Mouse (Mus musculus): Measurements from ENCODE around the gene Cltc. TPM values are rescaled to one million over a fixed set of nuclear protein-coding genes. Genes with fewer than 3 reads are reported as not detected.

Cltc gene
- polyA plus RNA-seq, 1 experiment from 2014 or later: 106 TPM

DNA sequence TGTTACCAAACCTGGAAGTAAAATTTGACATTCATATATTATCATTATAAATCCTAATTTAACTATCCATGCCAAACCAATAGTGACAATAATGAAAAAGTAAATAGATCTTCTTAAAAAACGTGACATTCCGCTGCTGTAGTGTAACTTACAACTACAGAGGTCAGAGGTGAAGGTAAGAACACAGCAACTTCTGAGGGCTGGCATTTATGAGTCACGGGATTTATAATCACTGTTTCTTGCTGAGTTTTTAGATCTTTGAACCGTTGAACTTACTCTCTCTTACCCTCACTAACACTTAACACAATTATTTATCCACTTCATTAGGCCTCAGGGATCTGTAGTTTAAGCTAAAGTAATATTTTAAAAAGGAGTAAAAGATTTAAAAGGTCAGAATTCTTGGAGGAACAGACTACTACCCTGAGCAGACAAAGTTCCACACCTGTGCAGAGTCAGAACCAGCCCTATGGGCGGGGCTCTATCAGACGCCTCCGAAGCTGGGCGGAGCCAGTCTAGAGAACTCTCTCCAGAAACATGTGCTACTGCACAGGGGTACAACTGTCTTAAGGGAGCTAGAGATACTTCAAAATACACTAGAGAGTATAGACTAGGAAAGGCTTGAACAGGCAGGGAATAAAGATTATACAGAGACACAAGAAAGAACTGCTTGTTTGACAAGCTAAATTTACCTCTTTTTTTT lies 19.9 kb downstream of the Cltc start:
- WGBS: 88% methylated on average over 8 of the region's 8 CpGs
- no peak for ATAC-seq
- Histone ChIP-seq H3K36me3 (ENCODE audit: poor library complexity, severe bottlenecking) (peaks cover 6% of the 10 kb centered on the region), H3K4me3 (no peak overlapping the region), H3K9ac (no peak overlapping the region), H3K9me3 (replicated peaks) (no peaks in the 10 kb centered on the region), H3K4me1 (no peaks in the 10 kb centered on the region), H3K27ac (no peak overlapping the region), H3K4me2 (no peak overlapping the region), H3K27me3 (no peaks in the 10 kb centered on the region)

DNA sequence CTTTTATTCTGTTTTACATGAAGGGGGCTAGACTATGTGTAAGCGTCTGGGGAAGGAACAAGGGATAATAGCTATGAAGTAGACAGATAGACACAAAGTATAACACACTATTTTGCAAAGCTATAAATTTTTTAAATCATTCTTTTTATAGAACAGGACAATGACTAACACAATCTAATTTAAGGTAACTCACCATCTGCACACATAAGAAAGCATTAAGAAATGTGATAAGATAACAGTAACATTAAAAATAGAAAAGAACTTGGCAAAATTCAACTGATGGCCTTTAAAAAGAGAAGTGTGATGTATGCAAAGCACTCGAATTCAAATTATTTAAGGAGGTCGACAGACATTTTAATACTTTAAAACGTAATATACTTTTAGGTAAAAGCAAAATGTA lies 22.4 kb downstream of the Cltc start:
- Histone ChIP-seq H3K4me1 (no peaks in the 10 kb centered on the region), H3K9ac (no peak overlapping the region), H3K4me2 (no peak overlapping the region), H3K4me3 (no peak overlapping the region), H3K36me3 (ENCODE audit: poor library complexity, severe bottlenecking) (peaks cover 24% of the 10 kb centered on the region), H3K27me3 (no peaks in the 10 kb centered on the region), H3K9me3 (replicated peaks) (no peaks in the 10 kb centered on the region), H3K27ac (no peak overlapping the region)
- no peak for ATAC-seq
- 95% methylated on average over 4 of the region's 4 CpGs for WGBS

DNA sequence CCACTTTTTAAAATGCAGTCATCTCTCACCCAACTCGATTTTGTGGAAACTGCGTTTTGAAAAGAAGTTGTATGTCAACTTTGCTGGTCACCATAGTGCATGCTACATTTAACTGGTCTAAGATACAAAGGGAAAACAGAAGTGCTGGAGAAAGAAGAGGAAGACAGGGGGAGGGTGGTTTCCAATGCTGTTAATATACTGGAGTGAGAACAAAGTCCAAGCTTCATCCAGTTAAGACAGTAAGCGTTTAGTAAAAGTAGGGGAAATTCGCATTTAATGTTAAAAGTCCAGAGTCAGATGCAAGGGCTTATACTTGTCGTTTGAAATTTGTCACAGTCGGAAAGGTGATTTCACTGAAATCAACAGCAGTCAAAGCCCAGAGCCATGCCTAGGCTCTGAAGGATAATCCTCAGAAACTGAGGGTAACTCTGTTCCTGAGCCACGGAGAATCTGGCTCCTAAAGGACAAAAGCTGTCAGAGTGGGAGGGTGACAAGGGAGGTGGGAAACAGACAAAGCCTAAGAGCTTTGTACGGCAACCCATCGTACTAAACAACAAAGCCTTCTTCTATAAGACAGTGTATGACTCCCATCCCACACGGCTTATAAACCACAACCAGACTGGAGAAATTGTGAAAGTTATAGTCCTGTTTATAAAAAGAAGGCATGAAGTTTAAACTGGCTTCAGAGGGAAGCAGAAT lies 23.0 kb downstream of the Cltc start:
- WGBS: 74% methylated on average over 10 of the region's 10 CpGs
- peaks cover 28% of the 10 kb centered on the region for H3K36me3 ChIP-seq (ENCODE audit: poor library complexity, severe bottlenecking)
- no peak overlapping the region for H3K9ac ChIP-seq
- no peaks in the 10 kb centered on the region for H3K4me1 ChIP-seq
- H3K27me3 ChIP-seq: no peaks in the 10 kb centered on the region
- no peak overlapping the region for H3K27ac ChIP-seq
- no peak overlapping the region for H3K4me2 ChIP-seq
- no peaks in the 10 kb centered on the region for H3K9me3 ChIP-seq (replicated peaks)
- H3K4me3 ChIP-seq: no peak overlapping the region
- no peak for ATAC-seq

DNA sequence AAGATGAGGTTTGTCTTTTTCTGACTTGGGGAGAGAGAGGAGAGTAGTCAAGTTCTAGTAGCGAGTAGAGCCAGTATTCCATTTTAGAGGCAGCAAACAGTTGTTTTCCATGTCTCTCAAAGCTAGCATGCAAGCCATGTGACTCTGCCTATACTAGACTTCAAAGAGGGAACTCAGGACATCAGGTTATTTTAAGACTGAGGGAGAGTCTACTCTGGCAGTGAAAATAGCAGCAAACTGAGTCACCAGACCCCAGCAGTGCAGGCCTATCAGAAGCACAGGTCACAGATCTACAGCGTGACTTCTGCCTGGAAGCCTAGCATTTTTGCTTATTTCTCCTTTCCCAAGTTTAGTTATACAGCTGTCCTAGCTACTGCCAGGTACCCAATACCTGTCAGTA lies 25.9 kb downstream of the Cltc start:
- Histone ChIP-seq H3K36me3 (ENCODE audit: poor library complexity, severe bottlenecking) (peaks cover 43% of the 10 kb centered on the region), H3K27me3 (no peaks in the 10 kb centered on the region), H3K27ac (no peak overlapping the region), H3K9ac (no peak overlapping the region), H3K9me3 (replicated peaks) (no peaks in the 10 kb centered on the region), H3K4me2 (no peak overlapping the region), H3K4me3 (no peak overlapping the region), H3K4me1 (no peaks in the 10 kb centered on the region)
- WGBS: 91% methylated on average over 2 of the region's 2 CpGs
- no peak for ATAC-seq

DNA sequence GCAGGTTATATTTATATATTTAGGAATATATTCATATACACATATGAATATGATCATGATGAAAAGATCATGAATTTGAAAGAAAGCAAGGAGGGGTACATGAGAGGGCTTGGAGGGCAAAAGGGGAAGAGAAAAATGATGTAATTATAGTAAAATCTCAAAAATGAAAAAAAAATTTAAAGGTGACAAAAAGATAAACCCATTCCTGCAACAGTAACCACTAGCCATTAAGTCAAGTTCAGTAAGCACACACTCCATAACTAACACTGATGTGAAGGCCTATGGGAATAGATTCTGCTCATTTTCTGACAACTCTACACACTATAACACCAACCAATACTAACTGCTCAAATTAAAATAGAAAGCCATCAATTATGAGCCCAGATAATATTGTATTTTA lies 31.8 kb downstream of the Cltc start:
- no peak overlapping the region for H3K4me2 ChIP-seq
- no peak for ATAC-seq
- no peak overlapping the region for H3K27ac ChIP-seq
- no peaks in the 10 kb centered on the region for H3K27me3 ChIP-seq
- H3K9me3 ChIP-seq (replicated peaks): no peaks in the 10 kb centered on the region
- H3K4me1 ChIP-seq: no peaks in the 10 kb centered on the region
- H3K9ac ChIP-seq: no peak overlapping the region
- peaks cover 57% of the 10 kb centered on the region for H3K36me3 ChIP-seq (ENCODE audit: poor library complexity, severe bottlenecking)
- no peak overlapping the region for H3K4me3 ChIP-seq

DNA sequence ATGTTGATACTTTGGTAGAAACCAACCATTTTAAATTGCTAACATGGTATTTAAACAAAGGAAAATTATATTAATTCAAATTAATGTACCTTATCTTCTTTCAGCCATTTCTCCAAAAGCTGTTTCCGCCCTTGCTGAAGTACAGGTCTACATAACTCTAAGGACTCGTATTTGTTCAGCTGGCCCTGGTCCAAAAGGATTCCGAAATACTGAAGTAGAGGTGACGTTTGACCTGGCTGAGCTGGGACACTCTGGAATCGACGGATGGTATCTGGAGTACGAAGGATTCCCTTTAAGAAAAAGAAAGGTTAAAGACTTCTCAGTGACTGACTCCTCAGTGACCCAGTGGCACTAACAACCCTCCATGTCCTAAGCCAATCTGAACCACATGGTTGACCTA lies 32.4 kb downstream of the Cltc start:
- H3K4me2 ChIP-seq: no peak overlapping the region
- no peak overlapping the region for H3K27ac ChIP-seq
- H3K4me3 ChIP-seq: no peak overlapping the region
- no peaks in the 10 kb centered on the region for H3K4me1 ChIP-seq
- whole genome bisulfite sequencing: 91% methylated on average over 7 of the region's 7 CpGs
- no peaks in the 10 kb centered on the region for H3K27me3 ChIP-seq
- H3K36me3 ChIP-seq (ENCODE audit: poor library complexity, severe bottlenecking): peaks cover 59% of the 10 kb centered on the region
- no peaks in the 10 kb centered on the region for H3K9me3 ChIP-seq (replicated peaks)
- H3K9ac ChIP-seq: no peak overlapping the region
- no peak for ATAC-seq

DNA sequence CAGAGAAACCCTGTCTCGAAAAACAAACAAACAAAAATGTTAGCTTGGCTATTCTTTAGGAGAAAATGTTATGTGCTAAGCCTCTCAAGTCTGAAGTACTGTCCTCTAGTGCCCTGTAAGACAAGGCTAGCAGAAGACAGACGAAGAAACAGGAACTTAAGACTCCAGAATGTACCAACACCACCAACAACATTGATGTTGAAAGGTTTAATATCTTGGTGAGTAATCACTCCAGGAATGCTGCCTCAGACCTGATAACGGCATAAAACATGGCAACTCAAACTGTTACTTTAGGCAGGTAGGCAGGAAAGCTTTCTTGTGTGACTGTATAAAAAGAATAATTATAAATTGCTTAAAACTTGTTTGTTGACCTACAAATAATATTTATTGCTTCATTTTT lies 33.4 kb downstream of the Cltc start:
- no peak for ATAC-seq
- 95% methylated on average over 3 of the region's 3 CpGs for WGBS
- no peaks in the 10 kb centered on the region for H3K9me3 ChIP-seq (replicated peaks)
- H3K27ac ChIP-seq: no peak overlapping the region
- no peak overlapping the region for H3K9ac ChIP-seq
- no peak overlapping the region for H3K4me2 ChIP-seq
- peaks cover 61% of the 10 kb centered on the region for H3K36me3 ChIP-seq (ENCODE audit: poor library complexity, severe bottlenecking)
- H3K27me3 ChIP-seq: no peaks in the 10 kb centered on the region
- no peaks in the 10 kb centered on the region for H3K4me1 ChIP-seq
- no peak overlapping the region for H3K4me3 ChIP-seq

DNA sequence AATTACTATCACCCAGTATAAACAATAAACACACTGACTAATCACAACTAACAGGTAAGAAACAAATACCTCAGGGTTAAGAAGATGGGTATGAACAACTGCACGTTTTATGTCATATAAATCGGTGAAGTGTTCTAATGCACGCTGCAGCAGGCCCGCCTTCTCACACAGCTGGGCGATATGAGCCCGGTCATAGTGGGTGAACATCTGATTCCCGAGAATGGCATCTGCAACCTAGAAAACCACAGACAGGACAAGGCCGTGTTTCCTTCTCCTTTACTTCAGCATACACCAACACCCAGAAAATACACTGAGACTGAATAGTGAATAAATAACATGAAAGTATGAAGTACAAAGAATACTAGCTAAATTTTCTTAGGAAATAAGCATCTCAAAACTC lies 38.0 kb downstream of the Cltc start:
- Histone ChIP-seq H3K36me3 (ENCODE audit: poor library complexity, severe bottlenecking) (peaks cover 66% of the 10 kb centered on the region), H3K27ac (no peak overlapping the region), H3K9me3 (replicated peaks) (no peaks in the 10 kb centered on the region), H3K9ac (no peak overlapping the region), H3K27me3 (no peaks in the 10 kb centered on the region), H3K4me2 (no peak overlapping the region), H3K4me1 (no peaks in the 10 kb centered on the region), H3K4me3 (no peak overlapping the region)
- 94% methylated on average over 8 of the region's 8 CpGs for WGBS
- no peak for ATAC-seq

DNA sequence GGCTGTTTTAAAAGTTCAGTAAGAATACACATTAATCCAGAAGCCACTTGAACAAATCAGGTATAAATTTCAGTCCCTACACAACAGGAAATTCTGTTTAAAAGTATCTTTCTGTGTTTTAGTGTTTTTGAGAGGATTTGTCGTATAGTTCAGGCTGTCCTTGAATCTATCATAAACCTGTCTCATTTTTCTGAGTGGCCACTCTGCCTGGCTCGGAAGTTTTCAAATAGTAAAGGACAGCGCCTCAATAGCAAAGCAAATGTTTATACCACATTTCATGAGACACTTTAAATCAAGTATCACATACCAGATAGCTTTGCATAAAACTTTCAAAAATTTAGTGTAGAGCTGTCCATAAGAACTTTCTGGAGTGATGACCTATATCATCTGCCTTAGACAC lies 39.0 kb downstream of the Cltc start:
- 98% methylated on average over 3 of the region's 3 CpGs for WGBS
- no peaks in the 10 kb centered on the region for H3K9me3 ChIP-seq (replicated peaks)

DNA sequence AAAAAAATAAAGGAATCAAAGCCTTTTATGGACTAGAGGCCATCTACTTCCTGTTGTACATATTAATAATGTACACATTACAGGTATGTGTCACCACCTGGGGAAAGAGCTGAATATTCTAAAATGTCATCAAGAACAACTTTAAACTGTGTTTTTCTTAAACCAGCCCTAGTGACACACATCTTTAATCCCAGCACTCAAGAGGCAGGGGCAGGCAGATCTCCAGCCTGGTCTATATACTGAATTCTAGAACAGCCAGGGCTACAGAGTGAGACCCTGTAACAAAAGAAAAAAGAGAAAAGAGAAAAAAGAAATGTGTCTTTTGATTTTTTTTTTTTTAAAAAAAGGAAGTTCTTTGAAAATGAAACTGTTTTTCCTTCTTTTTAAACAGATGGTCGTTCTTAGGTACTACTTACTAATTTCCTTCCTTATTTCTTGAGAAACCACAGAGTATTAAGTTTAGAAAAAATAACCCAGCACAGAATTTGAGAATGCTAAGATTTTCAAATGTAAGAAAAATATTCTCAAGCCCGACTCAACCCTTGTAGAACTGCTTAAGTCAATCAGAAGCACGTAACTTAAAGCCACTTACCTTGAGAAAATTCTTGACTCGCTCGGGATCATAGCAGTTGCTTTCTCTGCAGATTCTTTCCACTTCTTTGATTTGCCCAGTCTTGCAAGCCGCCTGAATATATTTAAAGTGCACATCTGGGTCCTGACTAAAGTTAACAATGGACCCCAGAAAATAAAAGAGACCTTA lies 39.9 kb downstream of the Cltc start:
- Histone ChIP-seq H3K27ac (no peak overlapping the region), H3K9ac (no peak overlapping the region), H3K4me2 (no peak overlapping the region), H3K9me3 (replicated peaks) (no peaks in the 10 kb centered on the region), H3K4me3 (no peak overlapping the region), H3K36me3 (ENCODE audit: poor library complexity, severe bottlenecking) (peaks cover 62% of the 10 kb centered on the region), H3K4me1 (no peaks in the 10 kb centered on the region), H3K27me3 (no peaks in the 10 kb centered on the region)
- ATAC-seq: no peak
- 84% methylated on average over 6 of the region's 6 CpGs for WGBS

More for the DNA sequence above, 39.0 kb downstream of the Cltc start:
- Histone ChIP-seq H3K4me2 (no peak overlapping the region), H3K36me3 (ENCODE audit: poor library complexity, severe bottlenecking) (peaks cover 64% of the 10 kb centered on the region), H3K27me3 (no peaks in the 10 kb centered on the region), H3K27ac (no peak overlapping the region), H3K4me3 (no peak overlapping the region), H3K9ac (no peak overlapping the region), H3K4me1 (no peaks in the 10 kb centered on the region)
- no peak for ATAC-seq

DNA sequence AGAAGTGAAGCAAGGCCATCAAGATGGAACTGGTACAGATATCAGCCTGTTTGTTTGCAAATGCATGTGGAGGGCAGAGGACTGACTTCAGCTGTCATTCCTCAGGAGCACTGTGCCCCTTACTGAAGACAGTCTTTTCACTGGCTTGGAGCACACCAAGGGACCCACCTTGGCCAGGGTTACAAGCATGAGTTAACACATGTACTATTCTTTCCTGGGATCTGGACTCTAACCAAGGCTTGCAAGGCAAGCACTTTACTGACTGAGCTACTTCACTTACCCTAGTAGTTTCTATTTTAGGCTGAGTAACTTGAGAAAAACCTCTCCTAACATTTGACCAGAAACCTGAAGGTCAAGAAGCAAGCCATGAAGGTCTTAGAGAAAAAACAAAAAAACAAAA lies 42.8 kb downstream of the Cltc start:
- Histone ChIP-seq H3K36me3 (ENCODE audit: poor library complexity, severe bottlenecking) (peaks cover 69% of the 10 kb centered on the region), H3K27me3 (no peaks in the 10 kb centered on the region), H3K4me3 (no peak overlapping the region), H3K4me1 (no peaks in the 10 kb centered on the region), H3K4me2 (no peak overlapping the region), H3K9ac (no peak overlapping the region), H3K9me3 (replicated peaks) (no peaks in the 10 kb centered on the region), H3K27ac (no peak overlapping the region)
- ATAC-seq: no peak

DNA sequence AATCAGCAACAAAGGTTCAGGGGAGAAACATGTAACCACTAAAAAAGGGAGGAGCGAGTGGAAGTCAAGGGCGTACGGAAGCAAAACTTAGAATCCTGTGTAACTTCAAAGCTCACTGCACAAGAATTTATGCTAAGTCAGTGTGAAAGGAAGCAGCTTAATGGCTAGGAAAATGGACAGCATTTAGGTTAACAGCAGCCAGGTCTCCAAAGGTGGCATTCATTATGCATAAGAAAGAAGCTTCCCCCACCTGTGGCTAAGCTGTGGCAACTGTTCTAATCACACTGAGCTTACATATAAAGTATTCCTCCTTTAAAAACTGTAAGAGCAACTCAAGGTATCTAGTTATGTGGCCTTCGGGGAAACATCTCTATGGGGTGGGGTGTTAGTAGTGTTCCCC lies 56.2 kb downstream of the Cltc start:
- Histone ChIP-seq H3K9me3 (replicated peaks) (no peaks in the 10 kb centered on the region), H3K9ac (no peak overlapping the region), H3K4me2 (no peak overlapping the region), H3K4me3 (no peak overlapping the region), H3K36me3 (ENCODE audit: poor library complexity, severe bottlenecking) (peaks cover 81% of the 10 kb centered on the region), H3K27me3 (no peaks in the 10 kb centered on the region), H3K4me1 (no peaks in the 10 kb centered on the region), H3K27ac (no peak overlapping the region)
- 90% methylated on average over 4 of the region's 4 CpGs for WGBS
- no peak for ATAC-seq

Measured in forebrain, embryonic 13.5 days (tissue).